Mouse (Mus musculus) forebrain, embryonic 11.5 days (tissue): Measurements from ENCODE around the gene Rnpc3. TPM values are rescaled to one million over a fixed set of nuclear protein-coding genes. Genes with fewer than 3 reads are reported as not detected.
"Not testable (repeated sequence)": the region's sequence is repeated elsewhere in the genome, so short reads cannot be mapped to it uniquely, and the experiment has no call there.

Experiments
- ATAC-seq: fragments of 200-750 bp; cut with Nextera tagmentation; replicated peaks from 2 replicates; pipeline ENCODE4 v1.8.0; 2017; ENCODE audit warnings: moderate TSS enrichment; ENCODE audit not compliant: low FRiP score
- DNase-seq: peaks from one replicate; pipeline ENCODE4 v3.0.0-alpha.2; 2017; ENCODE audit warnings: low spot score
- H3K27ac ChIP-seq: fragments of 300-500 bp; sonication (generic); 2 replicates; pipeline ENCODE4 v1.5.1; 2014; ENCODE audit warnings: low read depth, low read length
- H3K27me3 ChIP-seq: fragments of 300-500 bp; sonication (generic); 2 replicates; pipeline ENCODE4 v1.6.1; 2014; ENCODE audit warnings: mild to moderate bottlenecking, low read length, mixed read lengths; ENCODE audit not compliant: control insufficient read depth, insufficient read depth
- H3K36me3 ChIP-seq: fragments of 300-500 bp; sonication (generic); 2 replicates; pipeline ENCODE4 v1.6.1; 2014; ENCODE audit warnings: mild to moderate bottlenecking, low read length, moderate library complexity, mixed read lengths; ENCODE audit not compliant: control insufficient read depth, insufficient read depth
- H3K4me1 ChIP-seq: fragments of 300-500 bp; sonication (generic); replicated peaks from 2 replicates; pipeline ENCODE4 v1.6.1; 2014; ENCODE audit warnings: low read length, mixed read lengths; ENCODE audit not compliant: control insufficient read depth, insufficient read depth
- H3K4me2 ChIP-seq: fragments of 300-500 bp; sonication (generic); 2 replicates; pipeline ENCODE4 v1.6.1; 2014; ENCODE audit warnings: low read depth, mild to moderate bottlenecking, low read length, moderate library complexity, mixed read lengths; ENCODE audit not compliant: severe bottlenecking
- H3K4me3 ChIP-seq: fragments of 300-500 bp; sonication (generic); 2 replicates; pipeline ENCODE4 v1.5.1; 2014; ENCODE audit warnings: low read depth, low read length
- H3K9ac ChIP-seq: fragments of 300-500 bp; sonication (generic); 2 replicates; pipeline ENCODE4 v1.6.1; 2014; ENCODE audit warnings: low read length
- H3K9me3 ChIP-seq: fragments of 300-500 bp; sonication (generic); 2 replicates; pipeline ENCODE4 v1.6.1; 2016; ENCODE audit warnings: low read length, mixed read lengths; ENCODE audit not compliant: control insufficient read depth
- WGBS: fragments of 180-500 bp; shearing (Covaris S2); extraction: QIAGEN DNeasy Blood & Tissue Kit; methylation state at CpG from one replicate; pipeline ENCODE4 v1.1.7; 2014; 5-methylcytosine and 5-hydroxymethylcytosine counted together
- polyA plus RNA-seq: library from polyadenylated mRNA; unstranded; fragments of >200 nt; fragmentation: Nextera tagmentation; extraction: Ambion mirVana; gene quantifications from 2 replicates; pipeline ENCODE4 v1.2.1, GENCODE M21; 2014

Rnpc3 gene
- polyA plus RNA-seq, result 46.1 and 51.4 TPM in 2 replicates

GRCm38 (mm10) chr3:113629606-113630359 lies at the start of gene Rnpc3:
TSS of gene Rnpc3 (minus strand) at chr3:113630149.
- Histone ChIP-seq H3K4me1 (0 out of 2 replicates have a peak, but pooled peaks cover 3% of the 10 kb centered on the region), H3K27me3 (no peaks in the 10 kb centered on the region), H3K9me3 (no peaks in the 10 kb centered on the region), H3K27ac (peak within 1 kb of the TSS; percentile 98), H3K9ac (peak within 1 kb of the TSS; percentile 85), H3K4me2 (peak within 1 kb of the TSS; percentile 62), H3K4me3 (peak within 1 kb of the TSS; percentile 64), H3K36me3 (no peaks in the 10 kb centered on the region)
- WGBS, result under 1% methylated on average over 56 of the region's 70 CpGs
- ATAC-seq, result peak; percentile 96
- DNase-seq, result peak; percentile 96

- H3K36me3 ChIP-seq, result no peaks in the 10 kb centered on the region
- H3K9me3 ChIP-seq, result no peaks in the 10 kb centered on the region
- no peaks in the 10 kb centered on the region for H3K4me1 ChIP-seq
- peak; percentile 94 for ATAC-seq
- H3K4me2 ChIP-seq, result no peak overlapping the region
- no peak overlapping the region for H3K9ac ChIP-seq
- no peak overlapping the region for H3K27ac ChIP-seq
- WGBS, result 69% methylated on average over 2 of the region's 2 CpGs
- no peaks in the 10 kb centered on the region for H3K27me3 ChIP-seq
- peak; percentile 67 for DNase-seq
- no peak overlapping the region for H3K4me3 ChIP-seq
Observed at GRCm38 (mm10) chr3:113656940-113657339, 27.0 kb upstream of the Rnpc3 start.

- H3K4me1 ChIP-seq, result no peaks in the 10 kb centered on the region
- H3K36me3 ChIP-seq, result no peaks in the 10 kb centered on the region
- H3K9ac ChIP-seq, result no peak overlapping the region
- H3K27me3 ChIP-seq, result no peaks in the 10 kb centered on the region
- no peak overlapping the region for H3K4me3 ChIP-seq
- no peak overlapping the region for H3K4me2 ChIP-seq
- WGBS, result 73% methylated on average over 3 of the region's 3 CpGs
- no peak overlapping the region for H3K27ac ChIP-seq
- ATAC-seq, result no peak
- no peak for DNase-seq
- no peaks in the 10 kb centered on the region for H3K9me3 ChIP-seq
Observed at GRCm38 (mm10) chr3:113654335-113654734, 24.4 kb upstream of the Rnpc3 start.

- not testable (repeated sequence) for H3K4me3 ChIP-seq, H3K4me1 ChIP-seq, H3K36me3 ChIP-seq, H3K4me2 ChIP-seq, ATAC-seq, H3K9ac ChIP-seq, H3K27ac ChIP-seq, DNase-seq, H3K9me3 ChIP-seq, H3K27me3 ChIP-seq
- WGBS, result 56% methylated on average over 3 of the region's 3 CpGs
Observed at GRCm38 (mm10) chr3:113651386-113651785, 21.4 kb upstream of the Rnpc3 start.

GRCm38 (mm10) chr3:113639545-113639944 lies 9.6 kb upstream of the Rnpc3 start:
- no peak overlapping the region for H3K27ac ChIP-seq
- no peak overlapping the region for H3K4me2 ChIP-seq
- H3K4me1 ChIP-seq, result no peaks in the 10 kb centered on the region
- 86% methylated on average over 1 of the region's 1 CpGs for WGBS
- no peak overlapping the region for H3K9ac ChIP-seq
- ATAC-seq (no peak), DNase-seq (no peak)
- no peak overlapping the region for H3K4me3 ChIP-seq
- no peaks in the 10 kb centered on the region for H3K9me3 ChIP-seq
- no peaks in the 10 kb centered on the region for H3K27me3 ChIP-seq
- H3K36me3 ChIP-seq, result no peaks in the 10 kb centered on the region

- Histone ChIP-seq H3K4me1 (0 out of 2 replicates have a peak, but pooled peaks cover 3% of the 10 kb centered on the region), H3K27ac (no peak overlapping the region), H3K27me3 (no peaks in the 10 kb centered on the region), H3K4me2 (no peak overlapping the region), H3K9ac (no peak overlapping the region), H3K9me3 (no peaks in the 10 kb centered on the region), H3K36me3 (no peaks in the 10 kb centered on the region), H3K4me3 (no peak overlapping the region)
- DNase-seq (no peak), ATAC-seq (no peak)
Observed at GRCm38 (mm10) chr3:113634220-113634619, 4.3 kb upstream of the Rnpc3 start.

GRCm38 (mm10) chr3:113631611-113632010 lies 1.7 kb upstream of the Rnpc3 start:
- no peak for DNase-seq
- H3K4me1 ChIP-seq, result 0 out of 2 replicates have a peak, but pooled peaks cover 3% of the 10 kb centered on the region
- H3K27me3 ChIP-seq, result no peaks in the 10 kb centered on the region
- no peak overlapping the region for H3K4me3 ChIP-seq
- H3K4me2 ChIP-seq, result no peak overlapping the region
- no peaks in the 10 kb centered on the region for H3K9me3 ChIP-seq
- ATAC-seq, result no peak
- no peak overlapping the region for H3K9ac ChIP-seq
- H3K36me3 ChIP-seq, result no peaks in the 10 kb centered on the region
- no peak overlapping the region for H3K27ac ChIP-seq

GRCm38 (mm10) chr3:113630564-113630963 lies 615 bp upstream of the Rnpc3 start:
- Histone ChIP-seq H3K36me3 (no peaks in the 10 kb centered on the region), H3K4me1 (0 out of 2 replicates have a peak, but pooled peaks cover 3% of the 10 kb centered on the region), H3K4me2 (peak overlapping the region; percentile 62), H3K27ac (peak overlapping the region; percentile 51; the same call in 1 of the 2 replicates), H3K9ac (peak overlapping the region; percentile 85), H3K4me3 (peak overlapping the region; percentile 64), H3K27me3 (no peaks in the 10 kb centered on the region), H3K9me3 (no peaks in the 10 kb centered on the region)
- no peak for DNase-seq
- peak; percentile 16 for ATAC-seq
- WGBS, result 21% methylated on average over 13 of the region's 13 CpGs

GRCm38 (mm10) chr3:113606599-113606998 lies 23.4 kb downstream of the Rnpc3 start, which contains the start of gene Amy1:
TSS of gene Amy1 (minus strand) at chr3:113606699.
- Histone ChIP-seq H3K4me2 (no peak within 1 kb of the TSS), H3K4me3 (no peak within 1 kb of the TSS), H3K9ac (no peak within 1 kb of the TSS), H3K9me3 (no peaks in the 10 kb centered on the region), H3K27me3 (no peaks in the 10 kb centered on the region), H3K4me1 (no peaks in the 10 kb centered on the region), H3K36me3 (peaks cover 2% of the 10 kb centered on the region; the same call in 1 of the 2 replicates), H3K27ac (no peak within 1 kb of the TSS)
- no peak for ATAC-seq
- 95% methylated on average over 2 of the region's 2 CpGs for WGBS
- no peak for DNase-seq
